In the genomic region with DNA sequence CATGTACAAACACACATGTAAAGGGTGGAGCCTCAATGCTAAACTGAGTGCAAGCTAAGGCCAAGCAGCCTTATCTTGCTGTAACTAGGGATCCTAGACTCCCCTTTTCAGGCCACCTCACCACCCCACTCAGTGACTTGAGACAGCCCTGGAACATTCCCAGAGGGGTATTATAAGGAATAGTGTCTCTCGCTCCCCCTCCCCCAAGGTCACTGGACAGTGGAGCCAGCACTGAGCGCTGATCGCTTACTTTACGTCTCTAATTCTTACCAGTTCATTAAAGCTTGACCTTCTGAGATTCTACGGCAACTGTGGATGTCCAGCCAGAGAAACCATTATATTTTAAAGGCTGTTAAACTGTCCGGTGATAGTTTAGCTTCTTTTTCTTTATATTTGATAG, we compare ENCODE assay signal across 22 mouse cellular contexts.
A peak's percentile ranks its signal among the peaks of the same experiment; 100 is the strongest.
DNase-seq lines count a peak whose midpoint lies in the region; ATAC-seq and TF ChIP-seq lines count a peak whose summit lies in the region.
"Had no signal": no experiment of that assay in that cellular context is flagged by ENCODE, and none has a peak within 500 bp of the region (broad histone marks: within the 10 kb centered on the region; RNA-seq: fewer than 3 reads in every experiment).

No protein-coding gene starts in this region.

- 34% methylated on average over 6 of the region's 6 CpGs for WGBS in kidney, embryonic 15.5 days
- WGBS in forebrain, postnatal 0 days: 88% methylated on average over 6 of the region's 6 CpGs

- ATAC-seq in kidney, embryonic 15.5 days (replicated peaks; ENCODE audit: low FRiP score): no peak
- ATAC-seq in forebrain, postnatal 0 days: no peak
- ATAC-seq: activated CD4-positive, CD25-positive, alpha-beta regulatory T cell, adult 4 months; CD4-positive, CD25-positive, alpha-beta regulatory T cell, adult 4 months; forebrain, embryonic 13.5 days; forebrain, embryonic 15.5 days; Patski had no signal

- H3K4me2 ChIP-seq in kidney, embryonic 15.5 days: no peak overlapping the region
- H3K4me2 ChIP-seq in forebrain, postnatal 0 days (ENCODE audit: low read depth): no peak overlapping the region
- H3K4me2 ChIP-seq: embryonic facial prominence, embryonic 12.5 days; forebrain, embryonic 13.5 days; forebrain, embryonic 15.5 days had no signal

- no peaks in the 10 kb centered on the region for H3K27me3 ChIP-seq in kidney, embryonic 15.5 days
- no peaks in the 10 kb centered on the region for H3K27me3 ChIP-seq in forebrain, postnatal 0 days (ENCODE audit: insufficient read depth, low read length)
- H3K27me3 ChIP-seq: CH12.LX; embryonic facial prominence, embryonic 12.5 days; forebrain, embryonic 13.5 days; forebrain, embryonic 15.5 days; Patski had no signal

- no peak overlapping the region for H3K4me3 ChIP-seq in kidney, embryonic 15.5 days (replicated peaks)
- no peak overlapping the region for H3K4me3 ChIP-seq in forebrain, postnatal 0 days (ENCODE audit: low read depth, low read length)
- H3K4me3 ChIP-seq: embryonic facial prominence, embryonic 10.5 days; embryonic facial prominence, embryonic 12.5 days; forebrain, embryonic 13.5 days; forebrain, embryonic 15.5 days had no signal

- no peak overlapping the region for H3K27ac ChIP-seq in kidney, embryonic 15.5 days
- no peak overlapping the region for H3K27ac ChIP-seq in forebrain, postnatal 0 days (ENCODE audit: low read depth, low read length)
- H3K27ac ChIP-seq: embryonic facial prominence, embryonic 10.5 days; embryonic facial prominence, embryonic 12.5 days; forebrain, embryonic 13.5 days; forebrain, embryonic 15.5 days had no signal

- peak; percentile 51 to 63 for DNase-seq in cerebellum, postnatal 10 days
- DNase-seq in cerebellum, postnatal 36 days: no peak
- peak; percentile 18 to 30 for DNase-seq in kidney, postnatal 4 days
- DNase-seq in retina, embryonic 14.5 days (ENCODE audit: low spot score): peak; percentile 37
- no peak for DNase-seq in forebrain, postnatal 0 days
- DNase-seq: adrenal gland, adult 8-10 months; adrenal gland, postnatal 14 days; adrenal gland, postnatal 36 days; B cell, adult 2 months; cerebellum, adult 11-12 months; cerebellum, adult 2 months; cerebellum, adult 9-10 months had no signal

- peaks cover 10% of the 10 kb centered on the region; the same call in 1 of the 2 replicates for H3K4me1 ChIP-seq in kidney, embryonic 15.5 days
- no peaks in the 10 kb centered on the region for H3K4me1 ChIP-seq in forebrain, postnatal 0 days (ENCODE audit: insufficient read depth)
- H3K4me1 ChIP-seq: embryonic facial prominence, embryonic 10.5 days; embryonic facial prominence, embryonic 12.5 days; forebrain, embryonic 13.5 days; forebrain, embryonic 15.5 days had no signal

- no peak overlapping the region for H3K9ac ChIP-seq in kidney, embryonic 15.5 days
- H3K9ac ChIP-seq in forebrain, postnatal 0 days: no peak overlapping the region
- H3K9ac ChIP-seq: embryonic facial prominence, embryonic 12.5 days; forebrain, embryonic 13.5 days; forebrain, embryonic 15.5 days had no signal

- no peaks in the 10 kb centered on the region for H3K36me3 ChIP-seq in kidney, embryonic 15.5 days
- H3K36me3 ChIP-seq in forebrain, postnatal 0 days (ENCODE audit: insufficient read depth): no peaks in the 10 kb centered on the region
- H3K36me3 ChIP-seq: embryonic facial prominence, embryonic 10.5 days; embryonic facial prominence, embryonic 12.5 days; forebrain, embryonic 15.5 days; G1E had no signal

- peaks cover 3% of the 10 kb centered on the region; the same call in 1 of the 2 replicates for H3K9me3 ChIP-seq in kidney, embryonic 15.5 days (replicated peaks)
- no peaks in the 10 kb centered on the region for H3K9me3 ChIP-seq in forebrain, postnatal 0 days (ENCODE audit: low read length)
- H3K9me3 ChIP-seq: embryonic facial prominence, embryonic 10.5 days; embryonic facial prominence, embryonic 12.5 days; forebrain, embryonic 13.5 days; forebrain, embryonic 15.5 days had no signal

- TF ChIP-seq CTCF in forebrain, postnatal 0 days (IDR thresholded peaks at IDR 0.05; ENCODE audit: low read depth): no peak

Comparison
In these comparisons a context has a peak if more than half of its experiments do, and no peak if none do; other contexts are left out.
1. DNase-seq: peak in cerebellum, postnatal 10 days (2 of 2), kidney, postnatal 4 days (2 of 2) and retina, embryonic 14.5 days (single experiment); none in cerebellum, postnatal 36 days (0 of 2) and forebrain, postnatal 0 days (single experiment).